Mouse (Mus musculus) frontal cortex, postnatal 10 days (tissue): ENCODE results near the gene Cipc.

Experiments
- DNase-seq, 2 experiments: peaks; one replicate each; pipeline ENCODE4 v3.0.0; 2022; ENCODE audit warnings: low spot score in 2 of 2, mixed read lengths in 1 of 2

Cipc gene

DNA sequence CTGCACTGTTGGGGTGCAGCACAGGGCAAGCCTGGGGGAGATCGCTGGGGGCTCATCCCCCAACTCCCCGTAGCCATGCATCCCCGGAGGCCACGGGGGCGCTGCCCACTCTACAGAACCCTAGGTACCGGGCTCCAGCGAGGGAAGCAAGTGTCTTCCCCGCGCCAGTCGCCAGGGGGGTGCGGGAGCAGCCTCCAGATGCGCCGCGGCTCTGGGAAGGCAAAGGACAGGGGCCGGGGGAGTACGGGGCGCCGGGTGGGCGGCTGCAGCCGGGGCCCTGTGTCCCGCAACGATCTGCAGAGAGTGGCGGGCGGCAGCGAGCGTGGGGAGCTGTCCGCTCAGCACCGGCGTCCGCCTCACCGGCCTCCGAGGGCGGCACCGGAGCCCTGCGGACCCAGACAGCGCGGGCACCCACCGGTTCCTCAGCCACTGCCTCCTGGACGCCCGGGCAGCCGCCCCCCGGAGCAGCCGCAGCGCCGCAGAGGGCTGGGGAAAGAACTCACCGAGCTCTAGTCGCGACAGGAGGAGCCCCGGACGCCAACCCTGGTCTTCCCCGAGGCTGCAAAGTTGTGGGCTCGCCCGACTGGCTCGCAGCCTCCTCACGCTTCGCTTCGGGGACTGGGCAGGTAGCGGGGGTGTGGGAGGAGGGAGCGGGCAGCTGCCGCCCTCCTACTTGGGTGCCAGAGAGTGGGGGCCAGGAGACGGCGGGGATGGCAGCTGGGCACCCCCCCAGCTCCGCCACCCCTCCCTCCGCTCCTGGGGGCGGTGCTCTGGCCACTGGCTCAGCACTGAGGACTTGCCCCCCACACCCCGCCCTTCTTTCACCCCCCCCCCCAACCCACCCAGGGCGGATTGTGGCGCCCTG, 43.3 kb downstream of the Cipc start, which contains the start of gene Zdhhc22:
Zdhhc22 (minus strand) TSS at position 541 of the 865 bp plus-strand sequence.
- peak in 1 of 2 experiments; percentile 59 for DNase-seq

- DNase-seq = no peak
These were observed 43.9 kb downstream of the Cipc start for GRCm38 (mm10) chr12:86990755-86991110.

DNA sequence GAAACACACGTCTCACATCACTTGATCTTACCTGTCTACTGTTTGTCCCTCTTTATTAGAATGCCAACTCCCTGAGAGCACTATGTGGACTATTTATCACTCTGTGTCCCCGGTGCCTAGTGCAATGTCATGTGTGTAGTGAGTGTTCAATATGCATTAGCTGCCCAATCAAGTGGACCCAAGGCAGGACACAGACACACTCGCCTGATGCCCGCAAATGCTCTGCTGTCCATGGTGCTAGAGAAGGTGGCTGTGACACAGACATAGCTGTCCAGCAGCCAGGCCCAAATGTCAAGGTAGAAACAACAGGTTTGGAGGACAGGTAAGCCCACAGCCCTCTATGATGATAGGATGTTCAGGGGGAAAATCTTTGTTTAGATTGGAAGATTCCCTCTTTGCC, 47.3 kb downstream of the Cipc start:
- no peak for DNase-seq

GRCm38 (mm10) chr12:86994776-86995175, 47.9 kb downstream of the Cipc start:
- DNase-seq = no peak

DNA sequence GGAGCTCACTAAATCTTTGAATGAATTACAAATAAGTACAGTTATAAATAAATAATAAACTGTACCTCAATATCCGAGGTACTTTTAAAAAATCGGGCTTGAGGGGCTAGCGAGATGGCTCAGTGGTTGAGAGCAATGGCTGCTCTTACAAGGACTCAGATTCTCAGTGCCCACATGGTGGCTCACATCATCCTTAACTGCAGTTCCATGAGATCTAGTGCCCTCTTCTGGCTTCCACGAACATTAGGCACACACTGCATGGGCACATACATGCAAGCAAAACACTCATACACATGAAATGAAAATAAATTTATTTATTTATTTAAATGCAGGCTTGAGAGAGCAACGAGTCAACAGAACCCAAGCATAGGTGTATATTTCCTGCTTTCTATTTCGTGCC, 49.1 kb downstream of the Cipc start:
- no peak for DNase-seq

- no peak for DNase-seq
These were observed 51.9 kb downstream of the Cipc start for GRCm38 (mm10) chr12:86998699-86999098.

- no peak for DNase-seq
These were observed 52.5 kb downstream of the Cipc start for GRCm38 (mm10) chr12:86999283-86999820.

DNA sequence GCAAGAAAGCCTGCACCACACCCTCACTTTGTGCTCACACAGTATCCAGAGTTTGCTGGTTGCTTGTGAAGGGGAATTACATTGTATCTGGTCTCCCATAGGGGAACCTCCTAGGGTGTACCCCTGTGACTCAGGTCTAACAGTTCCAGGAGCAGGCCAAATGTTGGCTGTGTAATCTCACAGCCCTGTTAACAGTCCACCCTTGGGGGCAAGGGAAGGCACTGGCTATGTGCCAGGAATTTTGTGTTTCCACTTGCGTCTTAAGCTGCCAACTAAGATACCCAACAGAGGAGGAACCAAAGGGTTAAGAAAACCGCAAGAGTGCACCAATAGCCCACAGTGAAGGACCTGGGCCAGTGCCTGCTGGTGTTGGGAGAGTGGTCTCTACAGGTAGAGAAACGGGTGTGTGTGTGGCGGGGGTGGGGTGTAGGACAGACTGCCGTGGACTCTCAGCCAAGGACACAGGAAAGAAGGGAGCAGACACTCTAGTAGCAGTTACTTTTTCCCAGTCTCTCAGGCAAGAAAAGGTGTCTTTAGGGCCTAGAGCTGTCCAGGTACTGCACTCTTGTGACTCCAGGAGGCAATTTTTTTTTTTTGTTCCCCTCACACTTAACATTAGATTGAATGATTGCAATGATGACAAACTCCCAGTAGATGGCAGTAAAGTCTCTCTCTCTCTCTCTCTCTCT, 53.5 kb downstream of the Cipc start:
- DNase-seq = no peak

DNA sequence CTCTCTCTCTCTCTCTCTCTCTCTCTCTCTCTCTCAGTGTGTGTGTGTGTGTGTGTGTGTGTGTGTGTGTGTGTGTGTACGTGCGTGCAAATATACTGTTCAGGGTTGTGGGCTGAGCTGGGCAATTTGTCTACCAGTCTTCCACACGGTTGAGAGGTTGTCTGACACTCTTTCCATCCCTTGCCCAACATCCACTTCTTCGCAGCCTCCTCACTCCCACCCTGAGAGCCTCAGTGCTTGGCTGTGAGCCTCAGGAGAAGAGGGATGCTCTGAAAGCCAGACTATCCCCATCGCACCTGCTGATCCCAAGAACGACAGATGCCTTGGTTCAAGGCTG, 54.0 kb downstream of the Cipc start:
- no peak for DNase-seq

GRCm38 (mm10) chr12:87002209-87002608, 55.4 kb downstream of the Cipc start:
- no peak for DNase-seq

GRCm38 (mm10) chr12:87002815-87003214, 56.0 kb downstream of the Cipc start:
- DNase-seq = no peak

DNA sequence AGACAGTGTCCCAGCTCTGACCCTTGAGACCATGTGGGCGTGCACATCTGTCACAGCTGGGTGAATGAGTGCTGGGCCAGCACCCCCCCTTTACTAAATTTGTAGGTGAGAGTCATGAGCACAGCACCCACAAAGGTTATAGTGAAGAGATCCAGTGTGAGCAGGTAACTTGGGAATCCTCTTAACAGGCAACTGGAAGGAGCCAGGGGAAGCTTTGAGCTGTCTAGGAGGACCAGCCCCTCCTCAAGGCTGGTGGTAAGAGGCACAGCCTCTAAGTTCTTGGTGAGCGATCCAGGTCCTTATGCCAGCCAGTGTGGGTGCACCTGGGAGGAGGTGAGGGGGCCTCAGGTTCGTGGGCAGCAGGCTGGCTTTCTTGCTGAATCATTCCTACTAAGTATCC, 56.8 kb downstream of the Cipc start:
- DNase-seq = no peak

- no peak for DNase-seq
These were observed 57.8 kb downstream of the Cipc start for GRCm38 (mm10) chr12:87004596-87004995.
